Comparison of ENCODE assay signal across 15 mouse cellular contexts in genomic region chr6:21839244-21839814, GRCm38 (mm10). TPM values are rescaled to one million over a fixed set of nuclear protein-coding genes. Genes with fewer than 3 reads are reported as not detected.
DNase-seq lines count a peak whose midpoint lies in the region; ATAC-seq lines count a peak whose summit lies in the region.
"Had no signal": no experiment of that assay in that cellular context is flagged by ENCODE, and none has a peak within 500 bp of the region (broad histone marks: within the 10 kb centered on the region; RNA-seq: fewer than 3 reads in every experiment).

No protein-coding gene starts in this region.

- WGBS in kidney, embryonic 15.5 days, result 49% methylated on average over 10 of the region's 10 CpGs
- 43% methylated on average over 10 of the region's 10 CpGs for WGBS in forebrain, embryonic 13.5 days

- no peak overlapping the region for H3K9ac ChIP-seq in kidney, embryonic 15.5 days
- H3K9ac ChIP-seq in forebrain, embryonic 13.5 days, result no peak overlapping the region
- H3K9ac ChIP-seq: limb, embryonic 12.5 days; liver, embryonic 15.5 days had no signal

- DNase-seq in embryo, embryonic 10 days (ENCODE audit: low spot score), result peak; percentile 41
- DNase-seq in embryo, embryonic 11 days, result no peak
- DNase-seq in kidney, adult 9 months, result no peak
- peak; percentile 4 for DNase-seq in ZHBTc4 (ENCODE audit: low read depth, low spot score)
- DNase-seq in thymus, postnatal 10 days (ENCODE audit: low spot score in 2 of 2), result no peak
- no peak for DNase-seq in gastrocnemius, postnatal 4 days (ENCODE audit: low spot score in 2 of 2)
- DNase-seq: cerebellum, postnatal 36 days; heart, adult 11 months; heart, postnatal 14 days; spleen, adult 18-20 months had no signal

- H3K36me3 ChIP-seq in kidney, embryonic 15.5 days, result peaks cover 18% of the 10 kb centered on the region
- peaks cover 13% of the 10 kb centered on the region for H3K36me3 ChIP-seq in forebrain, embryonic 13.5 days (ENCODE audit: poor library complexity, severe bottlenecking)
- H3K36me3 ChIP-seq: liver, embryonic 15.5 days had no signal

- no peaks in the 10 kb centered on the region for H3K27me3 ChIP-seq in kidney, embryonic 15.5 days
- H3K27me3 ChIP-seq in forebrain, embryonic 13.5 days, result no peaks in the 10 kb centered on the region
- H3K27me3 ChIP-seq: limb, embryonic 12.5 days; liver, embryonic 15.5 days had no signal

- no peak overlapping the region for H3K27ac ChIP-seq in kidney, embryonic 15.5 days
- H3K27ac ChIP-seq in forebrain, embryonic 13.5 days, result peak overlapping the region; percentile 81
- H3K27ac ChIP-seq: liver, embryonic 15.5 days had no signal

- H3K4me2 ChIP-seq in kidney, embryonic 15.5 days, result no peak overlapping the region
- H3K4me2 ChIP-seq in forebrain, embryonic 13.5 days, result peak overlapping the region; percentile 27; the same call in 1 of the 2 replicates
- H3K4me2 ChIP-seq: liver, embryonic 15.5 days had no signal

- no peak overlapping the region for H3K4me3 ChIP-seq in kidney, embryonic 15.5 days (replicated peaks)
- H3K4me3 ChIP-seq in forebrain, embryonic 13.5 days, result no peak overlapping the region
- H3K4me3 ChIP-seq: limb, embryonic 12.5 days; liver, embryonic 15.5 days had no signal

- peak; percentile 33; the same call in 1 of the 2 replicates for ATAC-seq in kidney, embryonic 15.5 days (replicated peaks; ENCODE audit: low FRiP score)
- peak; percentile 41 for ATAC-seq in forebrain, embryonic 13.5 days

- H3K9me3 ChIP-seq in kidney, embryonic 15.5 days (replicated peaks), result no peaks in the 10 kb centered on the region
- no peaks in the 10 kb centered on the region for H3K9me3 ChIP-seq in forebrain, embryonic 13.5 days (replicated peaks)
- H3K9me3 ChIP-seq: limb, embryonic 12.5 days; liver, embryonic 15.5 days had no signal

- H3K4me1 ChIP-seq in kidney, embryonic 15.5 days, result peaks cover 24% of the 10 kb centered on the region
- peaks cover 25% of the 10 kb centered on the region for H3K4me1 ChIP-seq in forebrain, embryonic 13.5 days

RNA-seq across cellular contexts. Expression of gene Tspan12, which starts 13.0 kb away (rescaled TPM):
- polyA plus RNA-seq in kidney, embryonic 15.5 days (2015; fragmentation: Nextera tagmentation; extraction: Ambion mirVana), result 58.5 and 62.6 TPM in 2 replicates
- polyA plus RNA-seq in forebrain, embryonic 13.5 days (2015; fragmentation: Nextera tagmentation; extraction: Ambion mirVana), result 64.1 and 67.3 TPM in 2 replicates
- total RNA-seq in gastrocnemius, postnatal 4 days (2021), result 10 to 100 TPM; 65.4 to 74.0 TPM
- total RNA-seq: neutrophil, adult 5-6 weeks had no signal

Comparison
In these comparisons a context has a peak if more than half of its experiments do, and no peak if none do; other contexts are left out.
1. DNase-seq: peak in embryo, embryonic 10 days (single experiment) and ZHBTc4 (single experiment); none in embryo, embryonic 11 days (single experiment), kidney, adult 9 months (single experiment), thymus, postnatal 10 days (0 of 2) and gastrocnemius, postnatal 4 days (0 of 2).